Mouse (Mus musculus): ENCODE results near the gene Galntl6. TPM values are rescaled to one million over a fixed set of nuclear protein-coding genes. Genes with fewer than 3 reads are reported as not detected.

Gene Galntl6
- polyA plus RNA-seq, 1 experiment from 2014 or later = 0.08 TPM

DNA sequence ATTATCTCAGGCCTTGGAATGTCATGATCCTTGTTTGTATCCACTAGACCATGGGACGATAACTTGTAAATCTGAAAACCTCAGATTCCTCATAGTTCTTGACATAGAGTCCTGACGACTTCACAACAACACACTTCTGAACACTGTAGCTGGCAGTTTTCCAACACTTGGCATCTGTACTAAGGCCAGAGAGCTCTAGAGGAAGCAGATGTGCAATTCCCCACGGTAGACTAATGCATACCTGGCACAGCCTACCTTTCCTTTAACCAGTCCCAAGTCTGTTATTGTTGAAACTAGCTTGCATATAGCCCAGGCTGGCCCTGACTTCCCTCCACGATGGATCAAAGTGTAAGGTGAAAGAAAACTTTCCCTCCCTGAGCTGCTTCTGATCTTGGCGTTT, 946.9 kb downstream of the Galntl6 start:
- no peak overlapping the region for H3K4me2 ChIP-seq
- no peak overlapping the region for H3K9ac ChIP-seq
- H3K36me3 ChIP-seq = no peaks in the 10 kb centered on the region
- 42% methylated on average over 5 of the region's 5 CpGs for WGBS
- no peak overlapping the region for H3K27ac ChIP-seq
- H3K4me3 ChIP-seq = no peak overlapping the region
- no peaks in the 10 kb centered on the region for H3K9me3 ChIP-seq (replicated peaks)
- no peak for ATAC-seq (replicated peaks; ENCODE audit: insufficient number of reproducible peaks, insufficient read depth, low FRiP score, low read depth)
- no peaks in the 10 kb centered on the region for H3K27me3 ChIP-seq
- no peaks in the 10 kb centered on the region for H3K4me1 ChIP-seq (replicated peaks)

DNA sequence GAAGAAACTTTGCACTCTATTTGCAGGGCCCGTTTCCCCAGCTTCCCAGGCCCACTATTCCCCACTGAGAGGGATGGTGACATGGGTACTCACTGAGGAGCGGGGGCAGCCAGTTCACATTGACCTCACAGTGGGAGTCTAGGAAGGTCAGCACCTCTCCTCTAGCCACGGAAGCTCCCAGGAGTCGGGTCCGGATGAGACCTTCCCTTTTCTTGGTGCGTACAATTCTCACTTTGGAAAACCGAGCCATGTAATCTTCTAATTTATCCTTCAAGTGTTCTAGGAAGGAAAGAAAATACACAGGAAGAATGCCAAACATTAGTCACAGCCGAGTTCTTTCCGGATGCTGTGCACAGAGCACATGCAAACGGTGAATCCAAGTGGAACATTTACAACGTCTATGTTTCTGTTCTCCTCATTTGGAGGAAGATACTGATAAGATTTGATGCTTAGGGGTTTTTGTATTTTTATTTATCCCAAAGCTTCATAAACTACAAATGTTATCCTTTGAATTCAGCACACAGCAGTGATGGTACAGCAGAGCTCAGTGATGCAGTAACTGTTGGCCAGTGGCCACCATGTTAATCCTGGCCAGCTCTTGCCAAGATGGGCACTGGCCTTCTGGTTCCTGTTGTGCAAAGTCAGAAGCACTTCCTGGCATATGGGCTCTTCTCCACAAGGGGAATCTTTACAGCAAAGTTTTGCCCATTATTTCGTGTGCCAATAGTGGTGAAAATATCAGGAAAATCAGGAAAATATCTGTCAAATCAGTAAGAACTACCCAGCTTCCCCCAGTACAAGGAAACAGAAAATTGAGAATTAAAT, 949.9 kb downstream of the Galntl6 start:
- WGBS = 39% methylated on average over 12 of the region's 12 CpGs
- no peaks in the 10 kb centered on the region for H3K27me3 ChIP-seq
- no peak overlapping the region for H3K4me2 ChIP-seq
- no peaks in the 10 kb centered on the region for H3K4me1 ChIP-seq (replicated peaks)
- H3K27ac ChIP-seq = no peak overlapping the region
- H3K4me3 ChIP-seq = no peak overlapping the region
- no peaks in the 10 kb centered on the region for H3K9me3 ChIP-seq (replicated peaks)
- no peak overlapping the region for H3K9ac ChIP-seq
- no peaks in the 10 kb centered on the region for H3K36me3 ChIP-seq
- ATAC-seq (replicated peaks; ENCODE audit: insufficient number of reproducible peaks, insufficient read depth, low FRiP score, low read depth) = 0 out of 2 replicates have a peak, but pooled peaks have one; percentile 18

DNA sequence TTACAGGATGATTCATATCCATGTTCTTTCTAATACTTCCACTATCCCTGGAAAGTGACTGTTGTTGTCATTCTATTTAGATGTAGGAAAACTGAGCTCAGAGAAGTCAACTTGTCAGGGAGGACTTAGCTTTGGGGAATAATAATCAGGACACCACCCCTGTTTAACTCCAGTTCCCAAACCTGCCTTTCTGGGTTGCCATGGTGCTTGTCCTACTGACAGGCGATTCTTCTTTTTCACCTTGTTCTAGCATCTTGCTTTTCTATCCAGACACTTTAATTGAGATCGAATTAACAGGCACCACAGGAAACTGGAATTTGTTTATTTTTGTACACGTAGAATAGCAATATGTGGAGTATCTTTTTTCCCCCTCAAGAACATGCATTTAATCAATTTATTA, 953.3 kb downstream of the Galntl6 start:
- no peaks in the 10 kb centered on the region for H3K9me3 ChIP-seq (replicated peaks)
- WGBS = 74% methylated on average over 3 of the region's 3 CpGs

DNA sequence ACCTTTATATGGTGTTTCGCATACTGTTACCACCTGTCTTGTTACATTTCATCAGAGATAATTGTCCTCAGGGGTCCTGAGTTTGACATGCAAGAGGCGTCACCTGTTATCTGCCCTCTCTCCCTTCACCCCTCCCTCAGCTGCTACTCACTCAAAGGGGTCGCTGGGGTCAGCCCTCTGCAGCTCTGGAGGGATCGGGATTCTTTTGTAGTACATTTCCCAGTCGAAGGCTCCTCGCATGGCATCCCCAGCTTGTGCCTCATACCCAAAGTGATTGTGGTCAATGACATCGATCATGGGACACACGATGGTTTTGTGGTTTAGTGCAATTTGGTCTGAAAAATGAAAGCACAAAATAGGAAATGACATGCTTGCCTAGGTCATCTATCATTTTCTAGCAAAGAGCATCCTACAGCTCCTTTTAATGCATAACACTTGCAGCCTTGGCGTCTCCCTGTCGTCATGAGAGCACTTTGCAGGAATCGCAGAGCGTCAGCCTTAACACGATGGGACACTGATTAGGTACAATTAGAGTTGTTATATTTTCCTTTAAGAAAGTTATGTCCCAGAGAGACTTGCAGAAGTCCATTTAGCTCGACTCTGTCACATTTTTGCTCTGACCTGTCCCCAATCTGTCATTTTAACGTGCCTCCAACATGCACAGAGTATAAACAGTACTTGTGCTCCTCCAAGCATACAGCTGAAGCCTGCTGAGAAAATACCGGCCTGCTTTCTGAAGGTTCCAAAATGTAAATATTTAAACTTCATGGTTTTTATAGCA, 954.1 kb downstream of the Galntl6 start:
- H3K4me2 ChIP-seq = no peak overlapping the region
- no peaks in the 10 kb centered on the region for H3K4me1 ChIP-seq (replicated peaks)
- no peaks in the 10 kb centered on the region for H3K27me3 ChIP-seq
- no peak overlapping the region for H3K9ac ChIP-seq
- no peak overlapping the region for H3K4me3 ChIP-seq
- no peaks in the 10 kb centered on the region for H3K9me3 ChIP-seq (replicated peaks)
- WGBS = 40% methylated on average over 16 of the region's 16 CpGs
- no peak overlapping the region for H3K27ac ChIP-seq
- H3K36me3 ChIP-seq = no peaks in the 10 kb centered on the region
- no peak for ATAC-seq (replicated peaks; ENCODE audit: insufficient number of reproducible peaks, insufficient read depth, low FRiP score, low read depth)

More for the DNA sequence above, 953.3 kb downstream of the Galntl6 start:
- Histone ChIP-seq H3K27me3 (no peaks in the 10 kb centered on the region), H3K36me3 (no peaks in the 10 kb centered on the region), H3K4me2 (no peak overlapping the region), H3K4me1 (replicated peaks) (no peaks in the 10 kb centered on the region), H3K4me3 (no peak overlapping the region), H3K9ac (no peak overlapping the region), H3K27ac (no peak overlapping the region)
- ATAC-seq (replicated peaks; ENCODE audit: insufficient number of reproducible peaks, insufficient read depth, low FRiP score, low read depth) = no peak

DNA sequence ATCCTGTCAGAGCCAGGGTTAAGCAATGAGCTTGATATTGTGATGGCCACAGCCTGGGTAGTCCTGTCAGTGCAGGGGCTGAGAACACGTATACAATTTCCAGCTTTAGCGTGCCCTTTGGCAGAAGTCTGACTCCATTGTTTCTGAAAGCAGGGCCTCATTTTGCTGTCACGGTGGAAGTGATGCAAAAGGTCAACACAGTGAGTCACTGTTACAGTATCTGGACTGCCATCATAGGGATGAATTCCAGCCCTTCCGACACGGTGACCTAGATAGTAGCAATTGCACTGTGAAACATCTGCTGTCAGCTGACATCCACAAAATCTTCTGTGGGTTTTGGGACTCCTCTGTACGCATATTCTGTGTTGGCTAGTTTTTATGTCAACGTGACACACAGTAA, 956.9 kb downstream of the Galntl6 start:
- Histone ChIP-seq H3K27ac (no peak overlapping the region), H3K9me3 (replicated peaks) (no peaks in the 10 kb centered on the region), H3K4me1 (replicated peaks) (no peaks in the 10 kb centered on the region), H3K27me3 (no peaks in the 10 kb centered on the region), H3K36me3 (no peaks in the 10 kb centered on the region), H3K4me3 (no peak overlapping the region), H3K9ac (no peak overlapping the region), H3K4me2 (no peak overlapping the region)
- WGBS = 50% methylated on average over 7 of the region's 7 CpGs
- ATAC-seq (replicated peaks; ENCODE audit: insufficient number of reproducible peaks, insufficient read depth, low FRiP score, low read depth) = no peak

DNA sequence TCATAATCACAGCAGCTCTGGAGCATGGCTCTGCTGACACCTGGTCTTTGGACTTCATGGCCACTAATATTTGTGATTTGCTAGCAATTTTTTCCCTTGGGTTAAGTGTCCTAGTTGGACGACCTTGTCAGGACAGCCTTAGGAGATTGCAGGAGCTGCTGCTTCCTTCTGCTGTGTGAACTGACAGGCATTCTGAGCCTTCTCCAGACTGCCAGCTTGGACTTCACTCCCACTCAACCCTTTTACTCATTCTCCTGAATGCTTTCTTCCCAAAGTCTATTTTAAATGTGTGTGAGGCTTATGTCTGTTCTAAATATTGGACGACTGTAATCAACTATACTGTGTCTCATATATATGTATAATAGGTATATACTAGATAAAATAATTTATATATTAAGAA, 971.3 kb downstream of the Galntl6 start:
- 45% methylated on average over 2 of the region's 2 CpGs for WGBS
- Histone ChIP-seq H3K4me1 (replicated peaks) (no peaks in the 10 kb centered on the region), H3K9ac (no peak overlapping the region), H3K4me2 (no peak overlapping the region), H3K27me3 (no peaks in the 10 kb centered on the region), H3K9me3 (replicated peaks) (no peaks in the 10 kb centered on the region), H3K27ac (no peak overlapping the region), H3K36me3 (no peaks in the 10 kb centered on the region), H3K4me3 (no peak overlapping the region)
- no peak for ATAC-seq (replicated peaks; ENCODE audit: insufficient number of reproducible peaks, insufficient read depth, low FRiP score, low read depth)

DNA sequence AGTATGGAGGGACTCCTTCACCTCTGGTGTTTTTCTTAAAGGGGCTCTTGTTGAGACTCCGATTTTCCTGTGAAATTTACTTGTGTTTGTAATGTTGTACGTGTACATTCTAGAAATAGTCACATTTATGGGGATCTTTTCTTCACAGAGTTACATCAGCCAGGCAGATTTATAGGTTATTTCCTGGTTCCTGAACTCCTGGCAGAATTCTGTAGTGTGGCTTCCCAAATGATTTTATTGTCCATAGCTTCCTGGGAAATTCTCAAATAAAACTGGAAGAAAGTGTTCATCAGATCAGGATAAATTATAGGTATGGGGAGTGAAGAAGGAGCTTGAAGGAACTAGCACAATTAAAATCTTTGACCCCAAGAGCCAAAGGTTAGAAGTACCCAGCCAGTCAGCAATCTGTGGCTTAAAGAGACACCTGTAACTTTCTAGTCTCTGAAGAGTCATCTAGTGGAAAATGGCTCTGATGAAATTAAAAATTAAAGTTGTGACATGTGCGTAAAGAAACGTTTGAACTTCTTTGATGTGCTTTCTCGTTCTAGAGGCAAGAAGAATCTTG, 972.5 kb downstream of the Galntl6 start:
- WGBS = 60% methylated on average over 5 of the region's 5 CpGs
- Histone ChIP-seq H3K4me2 (peak overlapping the region; percentile 46), H3K4me3 (no peak overlapping the region), H3K36me3 (no peaks in the 10 kb centered on the region), H3K9ac (no peak overlapping the region), H3K27me3 (no peaks in the 10 kb centered on the region), H3K27ac (no peak overlapping the region), H3K9me3 (replicated peaks) (no peaks in the 10 kb centered on the region), H3K4me1 (replicated peaks) (no peaks in the 10 kb centered on the region; the same call in 1 of the 2 replicates)
- ATAC-seq (replicated peaks; ENCODE audit: insufficient number of reproducible peaks, insufficient read depth, low FRiP score, low read depth) = no peak

DNA sequence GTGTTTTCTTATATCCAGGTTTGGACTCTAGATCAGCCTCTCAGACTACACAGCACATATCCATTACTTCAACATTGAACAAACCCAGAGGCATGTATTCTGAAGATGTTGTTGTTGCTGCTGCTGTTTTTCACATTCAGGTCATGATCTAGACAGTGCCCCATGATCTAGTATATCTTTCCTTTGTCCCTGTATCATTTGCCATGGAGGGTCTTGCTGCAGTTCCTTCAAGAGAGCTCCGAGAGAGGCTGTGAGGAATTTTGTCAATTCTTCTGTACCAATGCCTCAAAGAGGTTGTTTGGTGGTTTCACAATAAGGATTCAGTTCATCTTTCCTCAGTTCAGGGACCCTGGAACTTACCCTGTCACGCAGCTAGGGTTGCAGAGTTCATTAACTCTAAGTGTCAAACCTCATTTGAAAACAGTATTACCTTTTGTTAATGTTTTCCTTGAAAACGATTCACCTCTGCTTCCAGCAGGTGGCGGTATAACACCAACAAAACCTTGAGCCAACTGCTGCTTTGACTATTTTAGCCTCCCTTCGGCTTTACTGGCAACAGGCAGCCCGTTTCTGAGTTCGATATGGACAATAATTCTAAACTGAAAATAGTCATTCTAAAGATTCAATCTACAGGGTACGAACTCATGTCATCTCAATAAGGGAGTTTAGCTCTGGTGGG, 973.1 kb downstream of the Galntl6 start:
- Histone ChIP-seq H3K9ac (no peak overlapping the region), H3K27me3 (no peaks in the 10 kb centered on the region), H3K36me3 (no peaks in the 10 kb centered on the region), H3K4me3 (no peak overlapping the region), H3K4me1 (replicated peaks) (no peaks in the 10 kb centered on the region; the same call in 1 of the 2 replicates), H3K4me2 (peak overlapping the region; percentile 46), H3K9me3 (replicated peaks) (no peaks in the 10 kb centered on the region), H3K27ac (no peak overlapping the region)
- ATAC-seq (replicated peaks; ENCODE audit: insufficient number of reproducible peaks, insufficient read depth, low FRiP score, low read depth) = no peak
- WGBS = 15% methylated on average over 8 of the region's 8 CpGs

DNA sequence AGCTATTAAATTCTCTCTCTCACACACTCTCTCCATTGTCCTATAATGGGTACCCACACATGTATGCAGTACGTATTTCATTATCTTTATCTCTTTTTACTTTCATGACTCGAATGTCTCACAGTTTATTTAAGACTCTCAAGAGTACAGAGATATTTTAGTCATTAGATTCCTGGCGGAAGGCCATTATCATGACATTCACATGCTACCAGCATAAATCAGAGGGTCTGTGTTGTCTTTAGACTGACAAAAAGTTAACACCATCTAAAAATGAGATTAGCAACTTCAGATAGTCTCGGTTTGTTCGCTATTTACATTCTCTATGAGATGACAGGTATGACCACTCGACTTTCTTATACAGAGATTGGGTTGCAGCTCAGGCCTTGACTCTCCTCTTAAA, 985.4 kb downstream of the Galntl6 start:
- Histone ChIP-seq H3K4me3 (no peak overlapping the region), H3K9me3 (replicated peaks) (no peaks in the 10 kb centered on the region), H3K27me3 (no peaks in the 10 kb centered on the region), H3K27ac (no peak overlapping the region), H3K36me3 (no peaks in the 10 kb centered on the region), H3K9ac (no peak overlapping the region), H3K4me2 (no peak overlapping the region), H3K4me1 (replicated peaks) (0 out of 2 replicates have a peak, but pooled peaks cover 2% of the 10 kb centered on the region)
- 22% methylated on average over 6 of the region's 6 CpGs for WGBS
- ATAC-seq (replicated peaks; ENCODE audit: insufficient number of reproducible peaks, insufficient read depth, low FRiP score, low read depth) = no peak

DNA sequence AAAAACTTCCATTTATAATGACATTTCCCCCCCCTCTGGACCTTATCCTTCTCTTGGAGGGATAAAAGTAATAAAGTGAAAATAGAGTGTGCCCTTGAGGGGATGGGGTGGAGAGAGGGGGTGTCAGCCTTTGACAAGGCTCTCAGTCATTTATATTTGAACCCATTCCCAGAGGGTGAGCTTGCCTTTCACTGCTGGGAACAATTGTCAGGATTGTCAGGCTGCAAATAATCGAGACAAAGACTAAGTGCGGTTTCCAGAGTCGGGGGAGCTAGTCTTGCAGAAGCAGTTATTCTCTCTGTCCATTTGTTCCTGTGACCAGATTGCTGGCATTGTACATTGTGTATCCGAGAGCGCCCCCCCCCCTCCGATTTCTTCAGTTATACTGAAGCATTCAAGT, 988.9 kb downstream of the Galntl6 start:
- Histone ChIP-seq H3K27ac (no peak overlapping the region), H3K4me3 (no peak overlapping the region), H3K4me1 (replicated peaks) (0 out of 2 replicates have a peak, but pooled peaks cover 2% of the 10 kb centered on the region), H3K4me2 (no peak overlapping the region), H3K27me3 (no peaks in the 10 kb centered on the region), H3K9me3 (replicated peaks) (no peaks in the 10 kb centered on the region), H3K36me3 (no peaks in the 10 kb centered on the region), H3K9ac (no peak overlapping the region)
- ATAC-seq (replicated peaks; ENCODE audit: insufficient number of reproducible peaks, insufficient read depth, low FRiP score, low read depth) = no peak
- 78% methylated on average over 6 of the region's 6 CpGs for WGBS

DNA sequence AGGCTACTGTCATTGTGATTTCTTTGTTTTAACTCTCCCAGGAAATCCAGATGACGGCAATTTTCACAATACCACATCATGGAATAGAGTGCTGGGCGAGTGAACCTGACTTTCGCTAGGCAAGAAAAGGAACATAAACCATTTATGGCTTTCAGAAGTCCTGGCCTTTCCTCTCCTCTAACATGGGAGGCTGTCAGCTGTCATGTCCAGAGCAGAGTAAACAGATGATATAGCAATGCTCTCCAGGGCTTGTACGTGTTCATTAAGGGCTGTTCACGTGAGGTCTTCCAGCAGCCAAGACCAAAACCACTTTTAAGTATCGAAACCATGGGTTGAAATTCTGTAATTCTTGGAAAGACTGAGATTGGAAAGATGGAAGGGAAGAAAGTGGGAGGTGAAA, 989.3 kb downstream of the Galntl6 start:
- H3K27me3 ChIP-seq = no peaks in the 10 kb centered on the region
- no peaks in the 10 kb centered on the region for H3K9me3 ChIP-seq (replicated peaks)
- no peaks in the 10 kb centered on the region for H3K36me3 ChIP-seq
- H3K4me3 ChIP-seq = no peak overlapping the region
- H3K27ac ChIP-seq = no peak overlapping the region
- H3K4me2 ChIP-seq = no peak overlapping the region
- ATAC-seq (replicated peaks; ENCODE audit: insufficient number of reproducible peaks, insufficient read depth, low FRiP score, low read depth) = no peak
- H3K4me1 ChIP-seq (replicated peaks) = 0 out of 2 replicates have a peak, but pooled peaks cover 2% of the 10 kb centered on the region
- H3K9ac ChIP-seq = no peak overlapping the region
- 75% methylated on average over 6 of the region's 6 CpGs for WGBS
